Mouse (Mus musculus): ENCODE data around the gene Cracr2b. TPM values are rescaled to one million over a fixed set of nuclear protein-coding genes. Genes with fewer than 3 reads are reported as not detected.

The Cracr2b gene
- polyA plus RNA-seq, 1 experiment from 2014 or later: 6.3 TPM

DNA sequence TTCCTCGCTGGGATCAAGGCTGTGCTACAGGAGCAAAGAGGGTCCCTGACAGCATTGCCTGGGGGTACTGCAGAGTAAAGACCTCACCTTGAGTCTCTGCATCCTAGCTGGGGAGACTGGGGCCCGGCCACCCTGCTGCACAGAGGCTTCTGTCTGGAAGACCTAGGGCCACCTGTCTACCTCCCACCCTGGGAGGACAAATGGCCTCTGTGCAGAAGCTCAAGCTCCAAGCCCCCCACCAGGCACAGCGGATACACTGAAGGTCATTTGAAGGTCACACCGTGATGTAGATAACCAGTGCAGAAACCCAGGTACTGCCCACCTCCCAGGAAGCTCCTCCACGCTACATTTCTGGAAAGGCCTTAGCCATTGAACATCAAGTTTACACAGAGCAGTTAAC is 32.2 kb upstream of the Cracr2b start:
- Histone ChIP-seq H3K9ac (replicated peaks) (no peak overlapping the region), H3K9me3 (ENCODE audit: low read length) (no peaks in the 10 kb centered on the region), H3K4me2 (ENCODE audit: low read depth, low read length) (no peak overlapping the region), H3K36me3 (replicated peaks; ENCODE audit: insufficient read depth, low read length) (peaks cover 22% of the 10 kb centered on the region), H3K27me3 (ENCODE audit: insufficient read depth, low read length) (no peaks in the 10 kb centered on the region), H3K4me3 (ENCODE audit: low read depth, low read length) (no peak overlapping the region), H3K4me1 (ENCODE audit: insufficient read depth) (peaks cover 10% of the 10 kb centered on the region), H3K27ac (ENCODE audit: low read depth) (no peak overlapping the region)
- WGBS (ENCODE audit: insufficient replicate concordance): 63% methylated on average over 5 of the region's 5 CpGs
- no peak for ATAC-seq
- TF ChIP-seq CTCF (IDR thresholded peaks at IDR 0.05; ENCODE audit: low read depth) (no peak), EP300 (IDR thresholded peaks at IDR 0.05; ENCODE audit: low read depth) (no peak)
- no peak for DNase-seq

DNA sequence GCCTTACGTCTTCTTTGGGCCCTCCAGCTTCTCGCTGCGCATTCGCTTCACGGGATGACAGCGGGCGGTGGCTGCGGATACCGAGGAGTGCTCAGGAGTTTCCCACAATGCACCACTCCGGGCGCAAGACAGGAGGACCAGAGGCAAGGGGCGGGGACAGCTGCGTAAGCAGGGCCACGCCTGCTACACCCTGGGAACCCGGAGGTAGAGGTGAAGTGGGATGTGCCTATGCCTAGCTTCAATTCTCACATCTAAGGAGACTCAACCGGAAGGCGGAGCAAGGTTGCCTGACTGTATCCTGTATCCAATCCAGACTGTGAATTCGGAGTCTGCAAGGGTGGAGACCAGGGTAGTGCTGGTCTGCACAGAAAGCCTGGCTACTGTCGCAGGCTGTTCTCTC is 31.6 kb upstream of the Cracr2b start, which contains the start of gene Cend1:
Gene Cend1, minus strand, starts transcription at position 182 of the 400 bp plus-strand sequence.
- no peak within 1 kb of the TSS for H3K4me2 ChIP-seq (ENCODE audit: low read depth, low read length)
- TF ChIP-seq CTCF (IDR thresholded peaks at IDR 0.05; ENCODE audit: low read depth) (no peak), EP300 (IDR thresholded peaks at IDR 0.05; ENCODE audit: low read depth) (no peak)
- no peak within 1 kb of the TSS for H3K9ac ChIP-seq (replicated peaks)
- H3K4me3 ChIP-seq (ENCODE audit: low read depth, low read length): no peak within 1 kb of the TSS
- H3K4me1 ChIP-seq (ENCODE audit: insufficient read depth): peaks cover 16% of the 10 kb centered on the region
- H3K27me3 ChIP-seq (ENCODE audit: insufficient read depth, low read length): no peaks in the 10 kb centered on the region
- ATAC-seq (0 out of 2 replicates have a peak, but pooled peaks have one; percentile 22), DNase-seq (peak; percentile 56)
- peaks cover 25% of the 10 kb centered on the region for H3K36me3 ChIP-seq (replicated peaks; ENCODE audit: insufficient read depth, low read length)
- no peaks in the 10 kb centered on the region for H3K9me3 ChIP-seq (ENCODE audit: low read length)
- H3K27ac ChIP-seq (ENCODE audit: low read depth): no peak within 1 kb of the TSS
- 17% methylated on average over 18 of the region's 19 CpGs for WGBS (ENCODE audit: insufficient replicate concordance)

DNA sequence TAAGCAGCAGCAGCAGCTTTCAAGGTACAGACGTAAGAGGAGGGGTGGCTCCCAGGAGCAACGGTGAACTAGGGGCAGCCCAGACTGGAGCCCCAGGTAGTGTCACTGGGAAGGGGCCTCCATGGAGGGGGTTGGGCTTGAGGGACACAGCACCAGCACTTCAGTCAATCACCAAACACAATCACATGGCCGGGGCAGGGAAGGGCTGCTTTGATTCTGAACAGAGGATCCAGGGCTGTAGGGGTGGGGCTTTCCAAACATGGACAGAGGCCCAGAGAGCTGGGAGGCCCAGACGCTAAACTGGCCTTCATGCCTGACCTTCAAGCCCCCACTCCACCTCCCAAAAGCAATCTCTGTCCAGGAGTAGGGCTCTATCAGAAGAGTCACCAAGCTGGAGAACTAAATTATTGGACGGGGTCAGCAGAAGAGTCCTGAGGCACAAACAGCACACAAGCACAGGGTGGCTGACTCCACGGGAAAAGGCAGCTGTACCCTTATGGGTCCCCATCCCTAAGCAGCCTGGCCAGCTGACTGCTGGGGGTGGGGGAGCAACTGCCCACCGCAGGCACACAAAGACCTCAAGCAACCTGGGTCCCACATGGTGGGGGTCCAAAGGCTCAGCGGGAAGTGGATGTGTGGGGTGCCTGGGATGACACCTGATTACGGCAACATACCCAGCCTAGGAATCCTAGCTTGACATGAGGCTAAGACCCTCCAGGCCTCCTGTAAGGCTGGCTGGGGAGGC is 30.9 kb upstream of the Cracr2b start:
- no peak overlapping the region for H3K4me2 ChIP-seq (ENCODE audit: low read depth, low read length)
- no peaks in the 10 kb centered on the region for H3K9me3 ChIP-seq (ENCODE audit: low read length)
- no peak overlapping the region for H3K27ac ChIP-seq (ENCODE audit: low read depth)
- no peak overlapping the region for H3K4me3 ChIP-seq (ENCODE audit: low read depth, low read length)
- no peaks in the 10 kb centered on the region for H3K27me3 ChIP-seq (ENCODE audit: insufficient read depth, low read length)
- H3K36me3 ChIP-seq (replicated peaks; ENCODE audit: insufficient read depth, low read length): peaks cover 25% of the 10 kb centered on the region
- ATAC-seq (no peak), DNase-seq (no peak)
- WGBS (ENCODE audit: insufficient replicate concordance): 65% methylated on average over 9 of the region's 9 CpGs
- H3K4me1 ChIP-seq (ENCODE audit: insufficient read depth): peaks cover 23% of the 10 kb centered on the region
- no peak overlapping the region for H3K9ac ChIP-seq (replicated peaks)
- TF ChIP-seq CTCF (IDR thresholded peaks at IDR 0.05; ENCODE audit: low read depth): no peak
- no peak for TF ChIP-seq EP300 (IDR thresholded peaks at IDR 0.05; ENCODE audit: low read depth)

DNA sequence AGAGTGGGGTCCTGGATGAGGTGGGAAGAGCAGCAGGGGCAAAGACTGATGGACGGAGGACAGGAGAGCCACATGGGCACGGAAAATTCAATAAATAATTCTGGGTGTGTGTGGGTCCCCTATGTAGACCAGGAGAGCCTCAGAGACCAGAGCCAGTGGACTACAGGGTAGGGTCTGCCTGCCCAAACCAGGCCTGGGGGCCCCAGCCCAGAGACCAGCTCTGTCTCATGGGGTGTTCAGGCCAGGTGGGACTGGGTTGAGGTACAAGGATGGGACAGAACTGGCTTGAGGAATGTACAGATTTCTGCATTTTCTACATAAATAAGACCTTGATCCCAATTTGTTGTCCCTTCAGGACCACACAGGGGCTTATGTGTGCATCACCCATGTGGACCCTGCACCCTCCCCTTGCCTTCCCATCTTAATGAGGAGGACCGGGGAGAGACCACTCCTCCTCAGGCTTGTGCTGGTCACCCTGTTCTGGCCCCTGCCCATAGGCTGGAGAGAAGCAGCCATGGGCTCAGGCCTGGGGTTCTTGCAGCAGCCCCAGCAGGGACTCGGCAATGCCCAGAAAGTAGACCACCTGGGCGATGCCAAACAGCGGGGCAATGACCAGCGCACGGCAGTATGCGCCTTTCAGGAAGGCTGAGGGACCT is 30.2 kb upstream of the Cracr2b start:
- Histone ChIP-seq H3K27me3 (ENCODE audit: insufficient read depth, low read length) (no peaks in the 10 kb centered on the region), H3K4me2 (ENCODE audit: low read depth, low read length) (no peak overlapping the region), H3K27ac (ENCODE audit: low read depth) (no peak overlapping the region), H3K9me3 (ENCODE audit: low read length) (no peaks in the 10 kb centered on the region), H3K4me3 (ENCODE audit: low read depth, low read length) (no peak overlapping the region), H3K4me1 (ENCODE audit: insufficient read depth) (peaks cover 27% of the 10 kb centered on the region), H3K9ac (replicated peaks) (no peak overlapping the region), H3K36me3 (replicated peaks; ENCODE audit: insufficient read depth, low read length) (peaks cover 25% of the 10 kb centered on the region)
- WGBS (ENCODE audit: insufficient replicate concordance): 86% methylated on average over 9 of the region's 9 CpGs
- no peak for ATAC-seq
- no peak for DNase-seq
- TF ChIP-seq EP300 (IDR thresholded peaks at IDR 0.05; ENCODE audit: low read depth) (no peak), CTCF (IDR thresholded peaks at IDR 0.05; ENCODE audit: low read depth) (no peak)

DNA sequence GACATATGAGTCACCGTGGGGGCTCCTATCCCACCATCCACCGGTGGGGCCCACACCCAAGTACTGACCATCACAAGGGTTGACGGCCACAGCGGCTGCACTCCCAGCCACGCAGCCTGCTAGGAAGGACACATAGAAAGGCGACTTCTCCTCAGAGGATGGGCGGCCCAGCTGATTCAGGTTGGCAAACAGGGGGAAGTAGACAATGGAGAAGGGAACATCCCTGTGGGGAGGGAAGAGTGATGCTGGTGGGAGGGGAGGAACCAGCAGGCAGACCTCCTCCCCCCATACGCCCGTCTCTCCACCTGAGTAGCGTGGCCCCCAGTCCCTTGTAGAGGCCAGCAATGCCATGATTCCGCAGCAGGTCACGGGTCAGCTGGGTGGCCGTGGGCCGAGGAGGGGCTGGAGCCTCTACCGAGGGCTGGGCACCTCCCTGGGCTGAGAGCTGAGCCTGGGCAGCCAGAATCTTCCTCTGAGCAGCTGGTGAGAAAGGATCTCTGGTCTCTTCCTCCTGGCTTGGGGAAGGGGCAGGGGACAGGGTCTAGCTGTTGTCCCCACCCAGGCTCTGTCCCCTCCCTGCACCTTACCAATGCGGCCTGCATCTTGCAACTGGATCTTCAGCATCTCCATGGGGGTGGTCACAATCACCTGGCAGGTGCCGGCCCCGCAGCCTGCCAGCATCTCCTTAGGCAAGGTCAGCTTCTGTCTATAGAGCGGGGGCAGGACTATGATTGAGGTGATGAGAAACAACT is 29.3 kb upstream of the Cracr2b start:
- peaks cover 36% of the 10 kb centered on the region for H3K4me1 ChIP-seq (ENCODE audit: insufficient read depth)
- no peak overlapping the region for H3K9ac ChIP-seq (replicated peaks)
- no peak overlapping the region for H3K4me2 ChIP-seq (ENCODE audit: low read depth, low read length)
- peaks cover 25% of the 10 kb centered on the region for H3K36me3 ChIP-seq (replicated peaks; ENCODE audit: insufficient read depth, low read length)
- H3K9me3 ChIP-seq (ENCODE audit: low read length): no peaks in the 10 kb centered on the region
- DNase-seq: no peak
- no peak overlapping the region for H3K4me3 ChIP-seq (ENCODE audit: low read depth, low read length)
- no peaks in the 10 kb centered on the region for H3K27me3 ChIP-seq (ENCODE audit: insufficient read depth, low read length)
- no peak for ATAC-seq
- H3K27ac ChIP-seq (ENCODE audit: low read depth): no peak overlapping the region
- 88% methylated on average over 19 of the region's 19 CpGs for WGBS (ENCODE audit: insufficient replicate concordance)
- no peak for TF ChIP-seq CTCF (IDR thresholded peaks at IDR 0.05; ENCODE audit: low read depth)
- TF ChIP-seq EP300 (IDR thresholded peaks at IDR 0.05; ENCODE audit: low read depth): no peak

- no peak for ATAC-seq
- Histone ChIP-seq H3K27me3 (ENCODE audit: insufficient read depth, low read length) (no peaks in the 10 kb centered on the region), H3K27ac (ENCODE audit: low read depth) (no peak overlapping the region), H3K4me2 (ENCODE audit: low read depth, low read length) (no peak overlapping the region), H3K9ac (replicated peaks) (no peak overlapping the region), H3K4me3 (ENCODE audit: low read depth, low read length) (no peak overlapping the region), H3K4me1 (ENCODE audit: insufficient read depth) (peaks cover 38% of the 10 kb centered on the region), H3K36me3 (replicated peaks; ENCODE audit: insufficient read depth, low read length) (peaks cover 25% of the 10 kb centered on the region), H3K9me3 (ENCODE audit: low read length) (no peaks in the 10 kb centered on the region)
- no peak for TF ChIP-seq CTCF (IDR thresholded peaks at IDR 0.05; ENCODE audit: low read depth)
- no peak for TF ChIP-seq EP300 (IDR thresholded peaks at IDR 0.05; ENCODE audit: low read depth)
- 74% methylated on average over 8 of the region's 8 CpGs for WGBS (ENCODE audit: insufficient replicate concordance)
- no peak for DNase-seq
These were observed 28.7 kb upstream of the Cracr2b start for GRCm38 (mm10) chr7:141432186-141432611.
